7 mouse cellular contexts compared by ENCODE assay signal in the genomic region with DNA sequence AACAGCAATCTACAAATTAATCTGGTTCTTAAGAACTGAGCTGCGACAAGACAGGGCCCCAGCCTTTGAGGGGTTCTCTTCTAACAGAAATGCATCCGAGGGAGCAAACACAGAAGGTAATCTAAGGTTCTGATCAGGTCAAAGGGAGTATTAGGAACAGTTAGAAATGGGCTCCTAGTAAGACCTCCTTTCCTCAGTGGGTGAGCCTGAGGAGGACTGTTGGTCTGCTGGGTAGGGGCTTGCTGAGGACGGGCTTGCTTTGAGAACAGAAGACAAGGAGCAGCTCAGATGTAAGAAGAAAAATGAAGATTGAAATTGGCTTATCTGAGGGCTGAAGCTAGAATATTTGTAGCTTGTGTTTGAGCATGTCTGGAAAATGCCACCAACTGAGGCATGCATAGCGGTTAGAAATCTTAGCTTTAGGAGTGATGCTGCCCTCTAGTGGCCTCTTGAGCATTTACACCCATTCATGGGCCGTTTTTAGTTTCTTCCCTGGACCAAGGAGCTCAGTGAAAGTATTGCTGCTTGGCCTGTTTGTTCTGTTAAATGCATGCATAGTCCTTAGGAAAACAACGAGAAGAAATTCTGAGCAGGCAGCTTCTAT. TPM values are rescaled to one million over a fixed set of nuclear protein-coding genes. Genes with fewer than 3 reads are reported as not detected.
DNase-seq lines count a peak whose midpoint lies in the region; TF ChIP-seq lines count a peak whose summit lies in the region.

No protein-coding gene starts in this region.

- no peaks in the 10 kb centered on the region for H3K36me3 ChIP-seq in E14TG2a.4 (ENCODE audit: insufficient read depth, low read length)

- peak; percentile 86 for DNase-seq in NIH3T3 (ENCODE audit: low read depth)
- peak; percentile 75 to 78 for DNase-seq in cerebellum, postnatal 14 days
- peak; percentile 11 for DNase-seq in gastrocnemius, postnatal 25 days
- DNase-seq in large intestine, adult 2 months (ENCODE audit: low read depth, low spot score), result peak; percentile 10
- DNase-seq in lung, postnatal 14 days, result peak; percentile 44
- DNase-seq in retina, postnatal 1 day, result peak; percentile 72

- no peaks in the 10 kb centered on the region for H3K4me1 ChIP-seq in E14TG2a.4 (replicated peaks; ENCODE audit: low read depth, low read length)

- no peak overlapping the region for H3K4me3 ChIP-seq in E14TG2a.4 (replicated peaks; ENCODE audit: low read length)

- no peaks in the 10 kb centered on the region for H3K27me3 ChIP-seq in E14TG2a.4 (ENCODE audit: insufficient read depth, low read length)

- H3K9me3 ChIP-seq in E14TG2a.4 (ENCODE audit: low read length), result no peaks in the 10 kb centered on the region

- 42% methylated on average over 6 of the region's 6 CpGs for WGBS in large intestine, adult 2 months

- peak; percentile 74 for TF ChIP-seq CTCF in E14TG2a.4 (conservative IDR thresholded peaks at IDR 0.05; ENCODE audit: low read length)

RNA-seq across cellular contexts. Expression of a gene that starts 33.5 kb away (rescaled TPM):
- total RNA-seq in gastrocnemius, postnatal 25 days (2021), result 10 to 100 TPM; 12.4 to 14.9 TPM
- polyA plus RNA-seq in large intestine, adult 2 months (2012; rRNA removed), result 4.7 and 7.5 TPM in 2 replicates

RNA-seq across cellular contexts. Expression of a gene that starts 43.2 kb away (rescaled TPM):
- not detected for total RNA-seq in gastrocnemius, postnatal 25 days (2021)
- polyA plus RNA-seq in large intestine, adult 2 months (2012; rRNA removed), result not detected in 2 replicates

Comparison
In these comparisons a context has a peak if more than half of its experiments do, and no peak if none do; other contexts are left out.
1. DNase-seq: peak in every context shown above with its lines; median percentile 86 in NIH3T3; 76 in cerebellum, postnatal 14 days; 72 in retina, postnatal 1 day; 44 in lung, postnatal 14 days; 11 in gastrocnemius, postnatal 25 days; 10 in large intestine, adult 2 months.